Mouse (Mus musculus) liver, embryonic 12.5 days (tissue): ENCODE results near the gene Cdc42ep5. TPM values are rescaled to one million over a fixed set of nuclear protein-coding genes. Genes with fewer than 3 reads are reported as not detected.

Source experiments
- ATAC-seq: fragments of 200-750 bp; cut with Nextera tagmentation; 2 replicates; pipeline ENCODE4 v1.8.0; 2017; ENCODE audit warnings: moderate number of reproducible peaks, mild to moderate bottlenecking, moderate library complexity
- H3K27ac ChIP-seq: fragments of 300-500 bp; sonication (generic); 2 replicates; pipeline ENCODE4 v1.5.1; 2016; ENCODE audit warnings: mild to moderate bottlenecking
- H3K27me3 ChIP-seq: fragments of 300-500 bp; sonication (generic); replicated peaks from 2 replicates; pipeline ENCODE4 v1.6.1; 2016; ENCODE audit warnings: mild to moderate bottlenecking, moderate library complexity
- H3K36me3 ChIP-seq: fragments of 300-500 bp; sonication (generic); 2 replicates; pipeline ENCODE4 v1.6.1; 2016; ENCODE audit warnings: mild to moderate bottlenecking, moderate library complexity
- H3K4me1 ChIP-seq: fragments of 300-500 bp; sonication (generic); 2 replicates; pipeline ENCODE4 v1.6.1; 2016
- H3K4me2 ChIP-seq: fragments of 300-500 bp; sonication (generic); 2 replicates; pipeline ENCODE4 v1.6.1; 2016; ENCODE audit warnings: mild to moderate bottlenecking, moderate library complexity
- H3K4me3 ChIP-seq: fragments of 300-500 bp; sonication (generic); 2 replicates; pipeline ENCODE4 v1.5.1; 2016; ENCODE audit warnings: mild to moderate bottlenecking, moderate library complexity
- H3K9ac ChIP-seq: fragments of 300-500 bp; sonication (generic); 2 replicates; pipeline ENCODE4 v1.6.1; 2016; ENCODE audit warnings: mild to moderate bottlenecking, moderate library complexity
- H3K9me3 ChIP-seq: fragments of 300-500 bp; sonication (generic); replicated peaks from 2 replicates; pipeline ENCODE4 v1.6.1; 2016; ENCODE audit warnings: mild to moderate bottlenecking, moderate library complexity
- WGBS: fragments of 180-500 bp; shearing (Covaris S2); methylation state at CpG from one replicate; pipeline ENCODE4 v1.1.7; 2016; ENCODE audit not compliant: insufficient replicate concordance; 5-methylcytosine and 5-hydroxymethylcytosine counted together
- polyA plus RNA-seq: library from polyadenylated mRNA; unstranded; fragments of >200 nt; fragmentation: Nextera tagmentation; extraction: Ambion mirVana; gene quantifications from 2 replicates; pipeline ENCODE4 v1.2.1, GENCODE M21; 2016

Gene Cdc42ep5
- polyA plus RNA-seq, 1 experiment from 2014 or later: 10.5 TPM

GRCm38 (mm10) chr7:4132581-4132980 is 32.1 kb downstream of the Cdc42ep5 start:
- H3K9ac ChIP-seq: no peak overlapping the region
- 81% methylated on average over 3 of the region's 3 CpGs for WGBS
- ATAC-seq: no peak
- H3K9me3 ChIP-seq: no peaks in the 10 kb centered on the region
- no peaks in the 10 kb centered on the region for H3K27me3 ChIP-seq
- no peaks in the 10 kb centered on the region; the same call in 1 of the 2 replicates for H3K36me3 ChIP-seq
- peaks cover 28% of the 10 kb centered on the region for H3K4me1 ChIP-seq
- H3K4me2 ChIP-seq: no peak overlapping the region
- H3K4me3 ChIP-seq: no peak overlapping the region
- H3K27ac ChIP-seq: no peak overlapping the region

GRCm38 (mm10) chr7:4131964-4132363 is 32.7 kb downstream of the Cdc42ep5 start:
- Histone ChIP-seq H3K9ac (no peak overlapping the region), H3K9me3 (no peaks in the 10 kb centered on the region), H3K36me3 (no peaks in the 10 kb centered on the region; the same call in 1 of the 2 replicates), H3K4me2 (no peak overlapping the region), H3K4me1 (peaks cover 26% of the 10 kb centered on the region), H3K4me3 (no peak overlapping the region), H3K27me3 (no peaks in the 10 kb centered on the region), H3K27ac (no peak overlapping the region)
- 77% methylated on average over 8 of the region's 8 CpGs for WGBS
- no peak for ATAC-seq

- Histone ChIP-seq H3K27ac (no peak overlapping the region), H3K4me3 (no peak overlapping the region), H3K9me3 (no peaks in the 10 kb centered on the region), H3K9ac (no peak overlapping the region; the same call in 1 of the 2 replicates), H3K36me3 (no peaks in the 10 kb centered on the region; the same call in 1 of the 2 replicates), H3K27me3 (no peaks in the 10 kb centered on the region), H3K4me1 (peaks cover 26% of the 10 kb centered on the region), H3K4me2 (no peak overlapping the region)
- WGBS: 28% methylated on average over 13 of the region's 13 CpGs
- ATAC-seq: peak; percentile 62
Measured at GRCm38 (mm10) chr7:4130686-4131452, 33.8 kb downstream of the Cdc42ep5 start.

GRCm38 (mm10) chr7:4128860-4129259 is 35.8 kb downstream of the Cdc42ep5 start:
- H3K36me3 ChIP-seq: no peaks in the 10 kb centered on the region; the same call in 1 of the 2 replicates
- H3K27me3 ChIP-seq: 0 out of 2 replicates have a peak, but pooled peaks cover 3% of the 10 kb centered on the region
- H3K4me1 ChIP-seq: peaks cover 17% of the 10 kb centered on the region
- H3K9me3 ChIP-seq: no peaks in the 10 kb centered on the region
- WGBS: 50% methylated on average over 6 of the region's 6 CpGs
- no peak overlapping the region for H3K9ac ChIP-seq
- no peak for ATAC-seq
- no peak overlapping the region for H3K4me3 ChIP-seq
- H3K27ac ChIP-seq: no peak overlapping the region
- H3K4me2 ChIP-seq: no peak overlapping the region

GRCm38 (mm10) chr7:4127894-4128293 is 36.8 kb downstream of the Cdc42ep5 start:
- 76% methylated on average over 4 of the region's 4 CpGs for WGBS
- no peaks in the 10 kb centered on the region for H3K36me3 ChIP-seq
- ATAC-seq: no peak
- H3K4me2 ChIP-seq: no peak overlapping the region
- no peak overlapping the region for H3K4me3 ChIP-seq
- H3K9me3 ChIP-seq: no peaks in the 10 kb centered on the region
- 0 out of 2 replicates have a peak, but pooled peaks cover 12% of the 10 kb centered on the region for H3K27me3 ChIP-seq
- H3K9ac ChIP-seq: no peak overlapping the region
- no peak overlapping the region for H3K27ac ChIP-seq
- H3K4me1 ChIP-seq: peaks cover 17% of the 10 kb centered on the region

- peaks cover 17% of the 10 kb centered on the region; the same call in 1 of the 2 replicates for H3K27me3 ChIP-seq
- 77% methylated on average over 11 of the region's 11 CpGs for WGBS
- H3K36me3 ChIP-seq: no peaks in the 10 kb centered on the region
- no peak for ATAC-seq
- H3K9me3 ChIP-seq: no peaks in the 10 kb centered on the region
- no peak overlapping the region for H3K4me2 ChIP-seq
- H3K27ac ChIP-seq: no peak overlapping the region
- peaks cover 17% of the 10 kb centered on the region for H3K4me1 ChIP-seq
- no peak overlapping the region for H3K9ac ChIP-seq
- H3K4me3 ChIP-seq: no peak overlapping the region
Measured at GRCm38 (mm10) chr7:4126992-4127785, 37.5 kb downstream of the Cdc42ep5 start.

GRCm38 (mm10) chr7:4125306-4125705 is 39.4 kb downstream of the Cdc42ep5 start:
- no peak for ATAC-seq
- no peak overlapping the region for H3K4me3 ChIP-seq
- no peak overlapping the region for H3K4me2 ChIP-seq
- WGBS: 21% methylated on average over 9 of the region's 9 CpGs
- peaks cover 36% of the 10 kb centered on the region for H3K27me3 ChIP-seq
- H3K4me1 ChIP-seq: peaks cover 7% of the 10 kb centered on the region; the same call in 1 of the 2 replicates
- H3K27ac ChIP-seq: no peak overlapping the region
- H3K9ac ChIP-seq: no peak overlapping the region
- no peaks in the 10 kb centered on the region for H3K36me3 ChIP-seq
- H3K9me3 ChIP-seq: no peaks in the 10 kb centered on the region

GRCm38 (mm10) chr7:4124856-4125255 is 39.8 kb downstream of the Cdc42ep5 start:
- Histone ChIP-seq H3K4me1 (peaks cover 7% of the 10 kb centered on the region; the same call in 1 of the 2 replicates), H3K4me2 (no peak overlapping the region), H3K4me3 (no peak overlapping the region), H3K36me3 (no peaks in the 10 kb centered on the region), H3K9ac (no peak overlapping the region), H3K9me3 (no peaks in the 10 kb centered on the region), H3K27ac (no peak overlapping the region), H3K27me3 (peaks cover 41% of the 10 kb centered on the region)
- WGBS: 34% methylated on average over 5 of the region's 5 CpGs
- ATAC-seq: no peak

GRCm38 (mm10) chr7:4124315-4124759 is 40.3 kb downstream of the Cdc42ep5 start:
- Histone ChIP-seq H3K9ac (no peak overlapping the region), H3K4me2 (no peak overlapping the region), H3K4me3 (no peak overlapping the region), H3K27ac (no peak overlapping the region), H3K4me1 (peaks cover 10% of the 10 kb centered on the region), H3K36me3 (no peaks in the 10 kb centered on the region), H3K27me3 (peaks cover 46% of the 10 kb centered on the region), H3K9me3 (no peaks in the 10 kb centered on the region)
- ATAC-seq: peak; percentile 36
- WGBS: 6% methylated on average over 10 of the region's 10 CpGs

GRCm38 (mm10) chr7:4123732-4124131 is 40.9 kb downstream of the Cdc42ep5 start:
- ATAC-seq: no peak
- H3K4me3 ChIP-seq: no peak overlapping the region
- no peak overlapping the region for H3K4me2 ChIP-seq
- WGBS: 50% methylated on average over 1 of the region's 1 CpGs
- no peak overlapping the region for H3K9ac ChIP-seq
- no peak overlapping the region for H3K27ac ChIP-seq
- no peaks in the 10 kb centered on the region for H3K9me3 ChIP-seq
- peaks cover 52% of the 10 kb centered on the region for H3K27me3 ChIP-seq
- peaks cover 12% of the 10 kb centered on the region for H3K4me1 ChIP-seq
- H3K36me3 ChIP-seq: no peaks in the 10 kb centered on the region

- Histone ChIP-seq H3K27me3 (peaks cover 61% of the 10 kb centered on the region), H3K27ac (no peak overlapping the region), H3K9me3 (no peaks in the 10 kb centered on the region), H3K36me3 (no peaks in the 10 kb centered on the region), H3K9ac (no peak overlapping the region), H3K4me2 (no peak overlapping the region), H3K4me3 (no peak overlapping the region), H3K4me1 (peaks cover 12% of the 10 kb centered on the region)
- ATAC-seq: no peak
- 67% methylated on average over 10 of the region's 10 CpGs for WGBS
Measured at GRCm38 (mm10) chr7:4122783-4123182, 41.9 kb downstream of the Cdc42ep5 start.
